Mouse (Mus musculus) liver, embryonic 12.5 days (tissue): ENCODE measurements around the gene Gprc5a. TPM values are rescaled to one million over a fixed set of nuclear protein-coding genes. Genes with fewer than 3 reads are reported as not detected.

Source experiments
- ATAC-seq: fragments of 200-750 bp; cut with Nextera tagmentation; 2 replicates; pipeline ENCODE4 v1.8.0; 2017; ENCODE audit warnings: moderate number of reproducible peaks, mild to moderate bottlenecking, moderate library complexity
- H3K27ac ChIP-seq: fragments of 300-500 bp; sonication (generic); 2 replicates; pipeline ENCODE4 v1.5.1; 2016; ENCODE audit warnings: mild to moderate bottlenecking
- H3K27me3 ChIP-seq: fragments of 300-500 bp; sonication (generic); replicated peaks from 2 replicates; pipeline ENCODE4 v1.6.1; 2016; ENCODE audit warnings: mild to moderate bottlenecking, moderate library complexity
- H3K36me3 ChIP-seq: fragments of 300-500 bp; sonication (generic); 2 replicates; pipeline ENCODE4 v1.6.1; 2016; ENCODE audit warnings: mild to moderate bottlenecking, moderate library complexity
- H3K4me1 ChIP-seq: fragments of 300-500 bp; sonication (generic); 2 replicates; pipeline ENCODE4 v1.6.1; 2016
- H3K4me2 ChIP-seq: fragments of 300-500 bp; sonication (generic); 2 replicates; pipeline ENCODE4 v1.6.1; 2016; ENCODE audit warnings: mild to moderate bottlenecking, moderate library complexity
- H3K4me3 ChIP-seq: fragments of 300-500 bp; sonication (generic); 2 replicates; pipeline ENCODE4 v1.5.1; 2016; ENCODE audit warnings: mild to moderate bottlenecking, moderate library complexity
- H3K9ac ChIP-seq: fragments of 300-500 bp; sonication (generic); 2 replicates; pipeline ENCODE4 v1.6.1; 2016; ENCODE audit warnings: mild to moderate bottlenecking, moderate library complexity
- H3K9me3 ChIP-seq: fragments of 300-500 bp; sonication (generic); replicated peaks from 2 replicates; pipeline ENCODE4 v1.6.1; 2016; ENCODE audit warnings: mild to moderate bottlenecking, moderate library complexity
- WGBS: fragments of 180-500 bp; shearing (Covaris S2); methylation state at CpG from one replicate; pipeline ENCODE4 v1.1.7; 2016; ENCODE audit not compliant: insufficient replicate concordance; 5-methylcytosine and 5-hydroxymethylcytosine counted together
- polyA plus RNA-seq: library from polyadenylated mRNA; unstranded; fragments of >200 nt; fragmentation: Nextera tagmentation; extraction: Ambion mirVana; gene quantifications from 2 replicates; pipeline ENCODE4 v1.2.1, GENCODE M21; 2016

The Gprc5a gene
- polyA plus RNA-seq, 1 experiment from 2014 or later, result 0.64 TPM

DNA sequence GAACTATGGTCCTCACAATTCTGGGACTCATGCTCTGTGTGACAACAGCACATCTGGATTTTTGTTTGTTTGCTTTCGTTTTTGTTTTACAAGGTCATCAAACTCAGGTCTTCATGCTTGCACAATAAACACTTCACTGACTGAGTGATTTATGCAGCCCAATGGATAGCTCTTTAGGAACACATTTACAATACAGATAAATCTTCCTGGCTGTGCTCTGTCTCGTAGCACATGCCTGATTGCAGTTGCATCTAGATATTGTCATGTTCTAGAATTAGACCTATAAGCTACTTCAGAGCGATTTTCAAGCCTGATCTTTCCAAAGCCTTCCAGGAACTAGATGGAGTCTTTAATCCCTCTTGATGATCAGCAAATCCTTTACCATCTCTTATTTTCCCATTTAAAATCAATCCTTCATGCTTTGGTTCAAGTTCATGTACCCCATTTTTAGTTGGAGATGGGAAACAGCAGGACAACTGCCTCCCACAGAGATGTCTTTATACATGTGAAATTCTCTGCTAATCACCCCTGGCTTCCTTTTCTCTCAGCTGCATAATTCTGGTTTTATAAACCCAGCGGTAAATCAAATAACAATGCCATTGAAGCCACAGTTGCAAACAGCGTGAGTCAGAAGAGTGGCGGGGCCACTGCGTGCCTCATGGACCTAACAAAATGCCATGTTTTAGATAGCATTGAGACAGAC lies 47.1 kb downstream of the Gprc5a start:
- H3K9ac ChIP-seq, result no peak overlapping the region
- no peaks in the 10 kb centered on the region for H3K36me3 ChIP-seq
- no peaks in the 10 kb centered on the region for H3K9me3 ChIP-seq
- WGBS, result 24% methylated on average over 7 of the region's 7 CpGs
- ATAC-seq, result no peak
- H3K4me1 ChIP-seq, result no peaks in the 10 kb centered on the region
- no peak overlapping the region for H3K4me3 ChIP-seq
- H3K27ac ChIP-seq, result no peak overlapping the region
- peaks cover 6% of the 10 kb centered on the region; the same call in 1 of the 2 replicates for H3K27me3 ChIP-seq
- no peak overlapping the region for H3K4me2 ChIP-seq

DNA sequence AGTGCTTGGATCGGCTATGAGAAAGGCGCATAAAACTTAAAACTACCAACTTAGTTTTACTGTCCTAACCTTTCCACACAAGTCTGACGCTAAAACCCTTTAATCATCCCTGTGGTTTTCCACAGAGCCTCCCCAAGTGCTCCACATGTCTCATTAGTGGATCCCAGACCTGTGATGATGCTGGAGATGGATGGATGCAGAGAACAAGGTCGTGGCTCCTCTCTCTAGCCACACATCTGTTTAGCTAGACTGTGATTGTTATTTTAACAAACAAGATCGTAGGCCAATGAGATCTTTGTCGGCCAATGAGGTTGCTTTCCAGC lies 47.6 kb downstream of the Gprc5a start:
- Histone ChIP-seq H3K4me3 (no peak overlapping the region), H3K4me1 (no peaks in the 10 kb centered on the region), H3K36me3 (no peaks in the 10 kb centered on the region), H3K9ac (no peak overlapping the region), H3K27ac (no peak overlapping the region), H3K9me3 (no peaks in the 10 kb centered on the region), H3K27me3 (peaks cover 6% of the 10 kb centered on the region; the same call in 1 of the 2 replicates), H3K4me2 (no peak overlapping the region)
- no peak for ATAC-seq
- 34% methylated on average over 6 of the region's 6 CpGs for WGBS

DNA sequence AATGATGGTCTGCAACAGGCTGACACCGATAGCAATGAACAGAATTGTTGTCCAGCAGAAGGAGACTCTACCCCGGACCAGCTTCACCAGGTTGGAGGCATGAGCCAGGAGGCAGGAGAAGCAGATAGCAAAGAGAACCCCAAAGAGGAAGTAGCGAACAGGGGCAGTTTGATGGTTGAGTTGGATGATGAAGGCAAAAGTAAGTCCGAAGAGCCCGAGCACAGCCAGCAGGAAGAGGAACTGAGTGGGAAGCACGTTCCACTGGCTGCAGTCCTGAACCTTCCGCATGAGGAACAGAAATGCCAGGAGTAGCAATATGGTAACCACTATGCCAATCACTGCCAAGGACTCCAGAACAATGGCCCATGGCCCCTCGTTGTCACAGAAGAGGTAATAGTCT lies 51.0 kb downstream of the Gprc5a start:
- H3K9ac ChIP-seq, result no peak overlapping the region
- H3K4me2 ChIP-seq, result no peak overlapping the region
- no peaks in the 10 kb centered on the region for H3K9me3 ChIP-seq
- H3K4me3 ChIP-seq, result no peak overlapping the region
- 55% methylated on average over 8 of the region's 8 CpGs for WGBS
- H3K36me3 ChIP-seq, result no peaks in the 10 kb centered on the region
- no peaks in the 10 kb centered on the region for H3K4me1 ChIP-seq
- peaks cover 6% of the 10 kb centered on the region; the same call in 1 of the 2 replicates for H3K27me3 ChIP-seq
- ATAC-seq, result no peak
- H3K27ac ChIP-seq, result no peak overlapping the region

DNA sequence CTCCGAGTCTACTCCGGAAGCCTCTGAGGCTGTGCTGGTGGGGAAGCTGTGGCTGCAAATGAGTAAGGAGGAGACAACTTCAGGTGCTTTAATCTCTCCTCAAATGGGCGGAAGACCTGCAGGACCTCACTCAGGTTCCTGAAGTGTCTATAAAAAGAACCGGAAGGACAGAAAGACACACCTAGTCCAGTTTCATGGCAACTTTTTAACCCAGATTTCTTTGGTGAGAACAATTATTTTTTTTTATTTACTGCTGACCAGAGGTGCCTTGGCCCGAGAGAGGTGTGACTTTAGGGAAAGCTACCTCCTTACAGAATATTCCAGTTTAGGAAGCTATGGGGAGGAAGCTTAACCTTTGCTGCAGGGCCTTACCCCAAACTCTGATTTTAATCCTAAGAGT lies 52.7 kb downstream of the Gprc5a start, which contains the start of gene Gprc5d:
Gprc5d (minus strand) TSS at position 101 of the 400 bp plus-strand sequence.
- Histone ChIP-seq H3K4me1 (no peaks in the 10 kb centered on the region), H3K27ac (no peak within 1 kb of the TSS)
- no peak for ATAC-seq

DNA sequence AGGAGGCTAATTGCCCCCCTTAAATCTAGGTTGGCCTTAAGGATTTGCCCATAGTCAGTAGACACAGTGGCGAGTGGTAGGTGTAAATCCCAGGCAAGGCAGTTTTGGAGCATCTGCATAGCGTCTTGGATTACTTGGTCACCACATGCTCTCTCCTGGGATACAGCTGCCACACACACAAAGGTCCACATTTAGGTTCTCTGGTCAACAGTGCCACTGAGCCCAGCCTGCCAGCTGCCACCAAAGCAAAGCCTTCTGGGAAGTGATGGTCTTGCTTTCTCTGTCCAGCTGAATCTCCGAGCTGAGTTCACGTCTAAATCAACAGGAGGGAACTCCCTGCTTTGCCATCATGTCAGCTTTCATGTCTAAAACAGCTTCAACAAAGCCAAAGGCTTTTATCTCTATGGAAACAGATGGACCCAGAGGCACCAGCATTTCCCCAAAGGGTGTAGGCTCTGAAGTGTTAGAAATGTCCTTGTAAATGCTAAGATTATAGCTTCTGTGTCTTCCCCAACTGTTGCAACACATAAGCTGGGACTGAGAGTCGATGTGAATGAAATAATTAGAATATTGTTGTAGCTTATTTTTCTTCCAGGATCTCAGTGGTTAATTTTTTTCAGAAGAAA lies 59.4 kb downstream of the Gprc5a start:
- Histone ChIP-seq H3K27me3 (0 out of 2 replicates have a peak, but pooled peaks cover 3% of the 10 kb centered on the region), H3K4me2 (no peak overlapping the region), H3K4me3 (no peak overlapping the region), H3K4me1 (0 out of 2 replicates have a peak, but pooled peaks cover 4% of the 10 kb centered on the region), H3K27ac (no peak overlapping the region), H3K9ac (no peak overlapping the region), H3K9me3 (no peaks in the 10 kb centered on the region), H3K36me3 (no peaks in the 10 kb centered on the region)
- 47% methylated on average over 5 of the region's 5 CpGs for WGBS
- no peak for ATAC-seq

More for the DNA sequence above, 52.7 kb downstream of the Gprc5a start, which contains the start of gene Gprc5d:
- 71% methylated on average over 5 of the region's 5 CpGs for WGBS
- Histone ChIP-seq H3K9me3 (no peaks in the 10 kb centered on the region), H3K4me2 (no peak within 1 kb of the TSS), H3K4me3 (no peak within 1 kb of the TSS), H3K27me3 (0 out of 2 replicates have a peak, but pooled peaks cover under 1% of the 10 kb centered on the region), H3K9ac (no peak within 1 kb of the TSS), H3K36me3 (no peaks in the 10 kb centered on the region)

DNA sequence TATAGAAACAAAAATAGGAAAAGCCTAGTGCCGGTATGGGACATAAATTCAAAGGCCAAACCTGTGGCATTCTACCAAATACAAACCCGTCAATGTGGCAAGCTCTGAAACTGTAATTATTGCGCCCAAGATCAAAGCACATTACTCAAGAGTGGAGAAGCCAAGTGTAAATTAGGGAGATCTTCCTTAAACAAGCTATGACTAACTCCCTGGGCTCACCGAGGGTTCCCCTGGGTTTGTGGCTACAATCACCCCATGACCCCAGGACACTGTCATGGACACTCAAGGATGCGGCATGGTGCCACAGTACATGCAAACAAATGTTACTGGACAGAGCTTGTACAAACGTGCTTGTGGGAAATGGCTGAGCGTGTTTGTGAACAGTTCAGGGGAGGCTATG lies 67.6 kb downstream of the Gprc5a start:
- WGBS, result 78% methylated on average over 7 of the region's 7 CpGs
- no peaks in the 10 kb centered on the region for H3K9me3 ChIP-seq

DNA sequence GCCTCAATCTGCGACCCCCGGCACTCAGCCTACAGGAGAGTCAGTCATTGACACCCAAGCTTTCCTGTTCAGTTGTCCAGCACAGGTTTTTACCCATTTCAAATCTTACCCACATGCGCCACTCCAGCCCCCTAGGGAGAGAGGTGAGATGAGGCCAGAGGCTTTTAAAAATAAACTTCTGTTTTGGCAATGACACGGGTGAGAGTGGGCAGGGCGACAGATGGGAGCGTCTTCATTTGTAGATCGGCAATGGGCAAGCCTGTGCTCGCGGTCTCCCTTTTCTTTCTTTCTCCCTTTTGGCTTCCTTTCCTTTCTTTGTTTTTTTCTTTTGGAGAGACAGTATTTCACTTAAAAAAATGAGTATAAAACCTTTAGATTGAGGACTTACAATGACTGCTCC lies 68.0 kb downstream of the Gprc5a start:
- Histone ChIP-seq H3K27me3 (0 out of 2 replicates have a peak, but pooled peaks cover 2% of the 10 kb centered on the region), H3K27ac (no peak overlapping the region), H3K9ac (no peak overlapping the region), H3K4me3 (no peak overlapping the region), H3K36me3 (peaks cover 57% of the 10 kb centered on the region), H3K9me3 (no peaks in the 10 kb centered on the region), H3K4me1 (no peaks in the 10 kb centered on the region), H3K4me2 (no peak overlapping the region)
- ATAC-seq, result no peak
- WGBS, result 86% methylated on average over 9 of the region's 9 CpGs

More for the DNA sequence above, 67.6 kb downstream of the Gprc5a start:
- no peak overlapping the region for H3K9ac ChIP-seq
- H3K4me1 ChIP-seq, result no peaks in the 10 kb centered on the region
- H3K27me3 ChIP-seq, result 0 out of 2 replicates have a peak, but pooled peaks cover 3% of the 10 kb centered on the region
- H3K4me2 ChIP-seq, result no peak overlapping the region
- ATAC-seq, result no peak
- no peak overlapping the region for H3K27ac ChIP-seq
- H3K4me3 ChIP-seq, result no peak overlapping the region
- H3K36me3 ChIP-seq, result peaks cover 53% of the 10 kb centered on the region

Other genes starting within 250 kb of the Gprc5a start
- 1.2 and 1.8 TPM in 2 replicates for gene Crebl2, start 235.5 kb upstream of the Gprc5a start, polyA plus RNA-seq
- gene Gpr19, start 167.1 kb upstream of the Gprc5a start, polyA plus RNA-seq, result 7.1 and 8.4 TPM in 2 replicates
- 9.5 and 9.9 TPM in 2 replicates for gene Cdkn1b, start 145.2 kb upstream of the Gprc5a start, polyA plus RNA-seq
- 2.2 and 2.3 TPM in 2 replicates for gene Apold1, start 83.9 kb upstream of the Gprc5a start, polyA plus RNA-seq
- gene Ddx47, start 54.0 kb upstream of the Gprc5a start, polyA plus RNA-seq, result 84.5 and 87.3 TPM in 2 replicates
- 0.10 TPM in 1 of 2 replicates, not detected in the other for gene Gprc5d, start 52.6 kb downstream of the Gprc5a start, polyA plus RNA-seq
- gene Fam234b, start 132.3 kb downstream of the Gprc5a start, polyA plus RNA-seq, result 36.3 and 37.5 TPM in 2 replicates
- gene Hebp1, start 132.4 kb downstream of the Gprc5a start, polyA plus RNA-seq, result 116 and 120 TPM in 2 replicates
- 0.10 and 0.32 TPM in 2 replicates for gene Gsg1, start 188.7 kb downstream of the Gprc5a start, polyA plus RNA-seq
- not detected in 2 replicates for gene Pbp2, start 244.8 kb downstream of the Gprc5a start, polyA plus RNA-seq